Mouse (Mus musculus) lung, postnatal 0 days (tissue): ENCODE measurements around the gene 4930544D05Rik. TPM values are rescaled to one million over a fixed set of nuclear protein-coding genes. Genes with fewer than 3 reads are reported as not detected.

Experiments used
- ATAC-seq: fragments of 200-750 bp; cut with Nextera tagmentation; 2 replicates; pipeline ENCODE4 v1.8.0; 2017; ENCODE audit warnings: moderate library complexity
- DNase-seq: peaks from one replicate; pipeline ENCODE4 v3.0.0-alpha.2; 2016; ENCODE audit warnings: low spot score
- H3K27ac ChIP-seq: fragments of 300-500 bp; sonication (generic); 2 replicates; pipeline ENCODE4 v1.5.1; 2014; ENCODE audit warnings: antibody characterized with exemption, mild to moderate bottlenecking, low read length, mixed read lengths
- H3K27me3 ChIP-seq: fragments of 300-500 bp; sonication (generic); replicated peaks from 2 replicates; pipeline ENCODE4 v1.6.1; 2014; ENCODE audit warnings: low read length, mixed read lengths; ENCODE audit not compliant: insufficient read depth
- H3K36me3 ChIP-seq: fragments of 300-500 bp; sonication (generic); 2 replicates; pipeline ENCODE4 v1.6.1; 2014; ENCODE audit warnings: low read length, mixed read lengths; ENCODE audit not compliant: insufficient read depth
- H3K4me1 ChIP-seq: fragments of 300-500 bp; sonication (generic); 2 replicates; pipeline ENCODE4 v1.6.1; 2014; ENCODE audit warnings: antibody characterized with exemption, low read depth, low read length, mixed read lengths; ENCODE audit not compliant: insufficient read depth
- H3K4me2 ChIP-seq: fragments of 300-500 bp; sonication (generic); replicated peaks from 2 replicates; pipeline ENCODE4 v1.6.1; 2014; ENCODE audit warnings: low read depth, mild to moderate bottlenecking, low read length, moderate library complexity, mixed read lengths
- H3K4me3 ChIP-seq: fragments of 300-500 bp; sonication (generic); 2 replicates; pipeline ENCODE4 v1.5.1; 2014; ENCODE audit warnings: low read depth, low read length
- H3K9ac ChIP-seq: fragments of 300-500 bp; sonication (generic); replicated peaks from 2 replicates; pipeline ENCODE4 v1.6.1; 2014; ENCODE audit warnings: low read depth, mild to moderate bottlenecking
- H3K9me3 ChIP-seq: fragments of 300-500 bp; sonication (generic); 2 replicates; pipeline ENCODE4 v1.6.1; 2016; ENCODE audit warnings: low read length, mixed read lengths
- CTCF ChIP-seq: IDR thresholded peaks from 2 replicates; pipeline ENCODE4 v1.5.1; 2016; ENCODE audit warnings: antibody characterized with exemption, mild to moderate bottlenecking
- EP300 ChIP-seq: IDR thresholded peaks from 2 replicates; pipeline ENCODE4 v1.6.1; 2016; ENCODE audit warnings: antibody characterized with exemption, mild to moderate bottlenecking, control low read depth
- WGBS: fragments of 180-500 bp; shearing (Covaris S2); extraction: QIAGEN DNeasy Blood & Tissue Kit; methylation state at CpG from one replicate; pipeline ENCODE4 v1.1.7; 2014; 5-methylcytosine and 5-hydroxymethylcytosine counted together
- polyA plus RNA-seq: library from polyadenylated mRNA; unstranded; fragments of >200 nt; fragmentation: Nextera tagmentation; extraction: Ambion mirVana; gene quantifications from 2 replicates; pipeline ENCODE4 v1.2.1, GENCODE M21; 2015

The 4930544D05Rik gene
- polyA plus RNA-seq, 1 experiment from 2014 or later = not detected

DNA sequence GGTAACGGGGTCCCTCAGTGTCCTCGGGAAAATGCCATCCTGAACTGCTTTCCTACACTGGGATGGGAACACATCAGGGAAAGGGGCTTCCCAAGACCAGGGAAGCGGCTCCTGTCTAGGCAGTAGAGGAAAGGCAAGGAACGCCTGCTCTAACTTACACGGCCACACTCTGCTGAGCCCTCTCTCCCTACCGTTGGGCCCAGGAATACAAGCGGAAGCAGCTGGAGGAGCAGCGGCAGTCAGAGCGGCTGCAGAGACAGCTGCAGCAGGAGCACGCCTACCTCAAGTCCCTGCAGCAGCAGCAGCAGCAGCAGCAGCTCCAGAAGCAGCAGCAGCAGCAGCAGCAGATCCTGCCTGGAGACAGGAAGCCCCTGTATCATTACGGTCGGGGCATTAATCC lies 8.9 kb upstream of the 4930544D05Rik start:
- Histone ChIP-seq H3K4me3 (no peak overlapping the region), H3K36me3 (peaks cover 39% of the 10 kb centered on the region; the same call in 1 of the 2 replicates), H3K27me3 (no peaks in the 10 kb centered on the region), H3K9me3 (no peaks in the 10 kb centered on the region), H3K4me2 (no peak overlapping the region), H3K4me1 (no peaks in the 10 kb centered on the region), H3K9ac (no peak overlapping the region), H3K27ac (no peak overlapping the region)
- ATAC-seq (no peak), DNase-seq (no peak)
- TF ChIP-seq CTCF (no peak), EP300 (no peak)
- 74% methylated on average over 12 of the region's 12 CpGs for WGBS

DNA sequence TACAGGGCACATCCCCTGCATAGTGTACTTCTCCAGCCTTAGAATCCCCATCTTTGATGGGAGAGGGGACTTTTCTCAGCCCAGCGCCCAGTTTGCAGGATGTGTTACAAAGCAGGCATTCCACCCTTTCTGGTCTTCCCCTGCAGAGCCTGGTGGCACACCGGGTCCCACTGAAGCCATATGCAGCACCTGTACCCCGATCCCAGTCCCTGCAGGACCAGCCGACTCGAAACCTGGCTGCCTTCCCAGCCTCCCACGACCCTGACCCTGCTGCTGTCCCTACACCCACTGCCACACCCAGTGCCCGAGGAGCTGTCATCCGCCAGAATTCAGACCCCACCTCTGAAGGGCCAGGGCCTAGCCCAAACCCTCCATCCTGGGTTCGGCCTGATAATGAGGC lies 8.0 kb upstream of the 4930544D05Rik start:
- H3K27ac ChIP-seq = no peak overlapping the region
- H3K4me2 ChIP-seq = no peak overlapping the region
- peaks cover 34% of the 10 kb centered on the region; the same call in 1 of the 2 replicates for H3K36me3 ChIP-seq
- H3K4me3 ChIP-seq = no peak overlapping the region
- H3K4me1 ChIP-seq = no peaks in the 10 kb centered on the region
- no peak for ATAC-seq
- H3K27me3 ChIP-seq = no peaks in the 10 kb centered on the region
- no peak for DNase-seq
- no peak for TF ChIP-seq CTCF
- TF ChIP-seq EP300 = no peak
- 82% methylated on average over 9 of the region's 9 CpGs for WGBS
- H3K9me3 ChIP-seq = no peaks in the 10 kb centered on the region
- no peak overlapping the region for H3K9ac ChIP-seq

DNA sequence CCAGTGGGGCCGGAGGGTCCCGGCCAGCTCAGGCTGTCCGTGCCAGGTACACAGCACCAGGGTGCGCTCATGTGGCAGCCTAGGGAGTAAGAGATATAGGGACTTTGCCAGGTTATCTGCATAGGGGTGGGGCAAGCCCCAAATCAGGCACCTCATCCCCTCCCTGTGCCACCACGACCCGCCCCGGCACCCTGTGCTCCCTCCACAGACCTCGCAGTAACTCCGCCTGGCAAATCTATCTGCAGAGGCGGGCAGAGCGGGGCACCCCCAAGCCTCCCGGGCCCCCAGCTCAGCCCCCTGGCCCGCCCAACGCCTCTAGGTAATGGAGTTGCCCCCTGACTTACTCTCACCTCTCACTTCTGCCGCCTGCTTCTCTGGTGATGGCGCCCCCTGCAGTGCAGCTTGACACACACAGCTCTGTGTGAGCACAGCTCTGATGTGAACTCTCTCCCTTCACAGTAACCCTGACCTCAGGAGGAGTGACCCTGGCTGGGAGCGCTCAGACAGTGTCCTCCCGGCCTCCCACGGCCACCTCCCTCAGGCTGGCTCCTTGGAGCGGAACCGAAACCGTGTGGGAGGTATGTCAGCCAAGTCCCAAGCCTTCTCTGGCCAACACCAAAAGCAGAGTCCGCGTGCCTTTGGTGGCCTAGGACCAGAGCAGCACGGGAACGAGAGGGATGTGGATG lies 7.1 kb upstream of the 4930544D05Rik start:
- ATAC-seq = no peak
- 89% methylated on average over 25 of the region's 26 CpGs for WGBS
- DNase-seq = peak; percentile 23
- Histone ChIP-seq H3K27me3 (no peaks in the 10 kb centered on the region), H3K9ac (no peak overlapping the region), H3K4me3 (no peak overlapping the region), H3K9me3 (no peaks in the 10 kb centered on the region), H3K36me3 (peaks cover 34% of the 10 kb centered on the region; the same call in 1 of the 2 replicates), H3K4me1 (no peaks in the 10 kb centered on the region), H3K27ac (no peak overlapping the region), H3K4me2 (no peak overlapping the region)
- TF ChIP-seq CTCF (peak; percentile 62), EP300 (no peak)

DNA sequence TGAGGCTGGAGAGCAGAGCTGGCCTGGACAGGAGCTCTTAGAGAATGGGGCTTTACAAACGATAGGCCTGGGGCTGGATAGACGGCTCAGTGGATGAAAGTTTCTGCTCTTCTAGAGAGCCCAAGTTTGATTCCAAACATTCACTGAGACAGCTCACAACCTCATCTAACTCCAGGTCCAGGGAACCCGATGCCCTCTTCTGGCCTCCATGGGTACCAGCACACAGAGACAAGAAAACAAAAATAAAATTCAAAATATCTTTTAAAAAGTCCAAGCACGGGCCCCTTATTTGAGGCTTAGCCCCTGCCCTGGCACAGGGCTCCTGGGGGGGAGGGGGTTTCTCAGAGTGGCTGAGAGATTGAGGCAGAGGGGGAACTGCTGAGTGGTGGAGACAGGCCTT lies 4.9 kb upstream of the 4930544D05Rik start:
- Histone ChIP-seq H3K27me3 (no peaks in the 10 kb centered on the region), H3K4me1 (peaks cover 10% of the 10 kb centered on the region), H3K9ac (no peak overlapping the region), H3K9me3 (no peaks in the 10 kb centered on the region), H3K4me3 (no peak overlapping the region), H3K36me3 (peaks cover 28% of the 10 kb centered on the region; the same call in 1 of the 2 replicates), H3K4me2 (no peak overlapping the region), H3K27ac (no peak overlapping the region)
- no peak for TF ChIP-seq EP300
- peak; percentile 28 for TF ChIP-seq CTCF
- ATAC-seq (no peak), DNase-seq (no peak)
- 75% methylated on average over 4 of the region's 4 CpGs for WGBS

DNA sequence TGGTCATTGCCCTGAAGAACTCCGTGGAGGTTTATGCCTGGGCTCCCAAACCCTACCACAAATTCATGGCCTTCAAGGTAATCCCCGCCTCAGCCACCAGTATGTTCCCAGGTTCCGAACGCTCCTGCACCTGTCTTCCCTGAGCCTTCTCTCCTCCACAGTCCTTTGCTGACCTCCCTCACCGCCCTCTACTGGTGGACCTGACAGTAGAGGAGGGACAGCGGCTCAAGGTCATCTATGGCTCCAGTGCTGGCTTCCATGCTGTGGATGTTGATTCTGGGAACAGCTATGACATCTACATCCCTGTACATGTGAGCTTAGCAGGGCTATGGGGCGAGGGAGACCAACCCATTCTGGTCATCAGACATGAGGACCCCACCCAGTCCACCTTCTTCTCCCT lies 3.1 kb upstream of the 4930544D05Rik start:
- peak; percentile 31; the same call in 1 of the 2 replicates for TF ChIP-seq CTCF
- no peak for TF ChIP-seq EP300
- H3K27me3 ChIP-seq = no peaks in the 10 kb centered on the region
- H3K4me1 ChIP-seq = peaks cover 10% of the 10 kb centered on the region
- H3K4me3 ChIP-seq = no peak overlapping the region
- H3K27ac ChIP-seq = no peak overlapping the region
- H3K9ac ChIP-seq = no peak overlapping the region
- H3K4me2 ChIP-seq = no peak overlapping the region
- 77% methylated on average over 7 of the region's 7 CpGs for WGBS
- H3K9me3 ChIP-seq = no peaks in the 10 kb centered on the region
- no peak for DNase-seq
- no peak for ATAC-seq
- H3K36me3 ChIP-seq = peaks cover 17% of the 10 kb centered on the region; the same call in 1 of the 2 replicates

DNA sequence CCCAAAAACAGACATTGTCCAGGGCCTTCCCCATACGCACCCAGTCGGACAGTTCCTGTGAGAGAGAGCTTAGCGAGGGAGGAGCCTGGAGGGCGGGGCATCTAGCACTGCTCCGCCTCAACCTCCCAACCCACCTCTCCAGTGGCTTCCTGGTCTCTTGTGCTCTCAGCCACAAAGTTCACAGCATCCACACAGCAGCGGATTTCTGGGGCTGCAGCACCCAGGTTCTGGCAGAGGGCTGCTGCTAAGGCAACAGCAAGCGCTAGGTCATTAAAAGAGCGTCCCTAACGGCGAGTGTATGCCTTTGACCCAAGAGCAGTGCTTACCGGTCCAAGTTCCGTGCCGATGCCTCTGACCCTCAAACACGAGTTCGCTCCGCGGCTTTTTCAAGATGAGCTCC lies 574 bp upstream of the 4930544D05Rik start:
- Histone ChIP-seq H3K9me3 (no peaks in the 10 kb centered on the region), H3K9ac (no peak overlapping the region), H3K27me3 (no peaks in the 10 kb centered on the region), H3K4me2 (peak overlapping the region; percentile 69), H3K4me1 (peaks cover 10% of the 10 kb centered on the region), H3K27ac (no peak overlapping the region), H3K36me3 (no peaks in the 10 kb centered on the region), H3K4me3 (peak overlapping the region; percentile 39)
- 2% methylated on average over 17 of the region's 17 CpGs for WGBS
- ATAC-seq (peak; percentile 90), DNase-seq (peak; percentile 92)
- TF ChIP-seq CTCF (peak; percentile 44), EP300 (no peak)
